Mouse (Mus musculus) spleen, postnatal 10 days (tissue): ENCODE results near the gene Cstf2t.

Source experiments
- DNase-seq, 2 experiments: peaks; one replicate each; pipeline ENCODE4 v3.0.0; 2021 to 2022; ENCODE audit warnings: low spot score in 2 of 2

Cstf2t gene

GRCm38 (mm10) chr19:31082662-31083429 is at the start of gene Cstf2t:
TSS of gene Cstf2t (plus strand) at chr19:31082837.
- peak; percentile 96 to 99 for DNase-seq

- DNase-seq, result no peak
These were observed 43.7 kb upstream of the Cstf2t start for GRCm38 (mm10) chr19:31038951-31039350.

- no peak for DNase-seq
These were observed 41.4 kb upstream of the Cstf2t start for GRCm38 (mm10) chr19:31040948-31041847.

GRCm38 (mm10) chr19:31046601-31047000 is 36.0 kb upstream of the Cstf2t start:
- DNase-seq, result peak in 1 of 2 experiments; percentile 28

- no peak for DNase-seq
These were observed 17.9 kb upstream of the Cstf2t start for GRCm38 (mm10) chr19:31064740-31065139.

- DNase-seq, result no peak
These were observed 17.3 kb upstream of the Cstf2t start for GRCm38 (mm10) chr19:31065206-31065781.

- no peak for DNase-seq
These were observed 8.5 kb upstream of the Cstf2t start for GRCm38 (mm10) chr19:31073959-31074716.

GRCm38 (mm10) chr19:31074717-31075063 is 7.9 kb upstream of the Cstf2t start:
- DNase-seq, result no peak

- no peak for DNase-seq
These were observed 6.5 kb upstream of the Cstf2t start for GRCm38 (mm10) chr19:31076106-31076505.

- DNase-seq, result no peak
These were observed 4.4 kb upstream of the Cstf2t start for GRCm38 (mm10) chr19:31078241-31078640.

- no peak for DNase-seq
These were observed 411 bp upstream of the Cstf2t start for GRCm38 (mm10) chr19:31082226-31082625.

GRCm38 (mm10) chr19:31083761-31084160 is 1.1 kb downstream of the Cstf2t start:
- DNase-seq, result peak in 1 of 2 experiments; percentile 18

GRCm38 (mm10) chr19:31097857-31098256 is 15.2 kb downstream of the Cstf2t start:
- no peak for DNase-seq

GRCm38 (mm10) chr19:31099369-31099768 is 16.7 kb downstream of the Cstf2t start:
- no peak for DNase-seq

- no peak for DNase-seq
These were observed 22.1 kb downstream of the Cstf2t start for GRCm38 (mm10) chr19:31104764-31105163.

- DNase-seq, result no peak
These were observed 23.4 kb downstream of the Cstf2t start for GRCm38 (mm10) chr19:31106036-31106435.

- no peak for DNase-seq
These were observed 24.4 kb downstream of the Cstf2t start for GRCm38 (mm10) chr19:31106835-31107554.

GRCm38 (mm10) chr19:31114690-31115089 is 32.1 kb downstream of the Cstf2t start:
- no peak for DNase-seq

GRCm38 (mm10) chr19:31124628-31125027 is 42.0 kb downstream of the Cstf2t start:
- DNase-seq, result no peak

- no peak for DNase-seq
These were observed 50.0 kb downstream of the Cstf2t start for GRCm38 (mm10) chr19:31132614-31133013.

- DNase-seq, result no peak
These were observed 53.7 kb downstream of the Cstf2t start for GRCm38 (mm10) chr19:31136316-31136715.
